Mouse (Mus musculus) limb, embryonic 14.5 days (tissue): ENCODE data around the gene Cipc. TPM values are rescaled to one million over a fixed set of nuclear protein-coding genes. Genes with fewer than 3 reads are reported as not detected.

Experiments used
- ATAC-seq: fragments of 200-750 bp; cut with Nextera tagmentation; 2 replicates; pipeline ENCODE4 v1.8.0; 2017; ENCODE audit warnings: low read depth, moderate number of reproducible peaks, moderate TSS enrichment; ENCODE audit not compliant: low FRiP score
- DNase-seq: peaks from one replicate; pipeline ENCODE4 v3.0.0-alpha.2; 2015; ENCODE audit warnings: low spot score
- H3K27ac ChIP-seq: fragments of 300-500 bp; sonication (generic); replicated peaks from 2 replicates; pipeline ENCODE4 v1.5.1; 2014; ENCODE audit warnings: low read depth, mild to moderate bottlenecking, low read length, moderate library complexity, mixed read lengths
- H3K27me3 ChIP-seq: fragments of 300-500 bp; sonication (generic); 2 replicates; pipeline ENCODE4 v1.6.1; 2014; ENCODE audit warnings: low read length, mixed read lengths; ENCODE audit not compliant: control insufficient read depth, insufficient read depth
- H3K36me3 ChIP-seq: fragments of 300-500 bp; sonication (generic); 2 replicates; pipeline ENCODE4 v1.6.1; 2014; ENCODE audit warnings: mild to moderate bottlenecking, low read length, moderate library complexity, mixed read lengths; ENCODE audit not compliant: control insufficient read depth, insufficient read depth
- H3K4me1 ChIP-seq: fragments of 300-500 bp; sonication (generic); 2 replicates; pipeline ENCODE4 v1.6.1; 2014; ENCODE audit warnings: antibody characterized with exemption, low read length, mixed read lengths; ENCODE audit not compliant: control insufficient read depth, insufficient read depth
- H3K4me2 ChIP-seq: fragments of 300-500 bp; sonication (generic); replicated peaks from 2 replicates; pipeline ENCODE4 v1.6.1; 2014; ENCODE audit warnings: low read depth, mild to moderate bottlenecking, low read length, moderate library complexity; ENCODE audit not compliant: severe bottlenecking
- H3K4me3 ChIP-seq: fragments of 300-500 bp; sonication (generic); replicated peaks from 2 replicates; pipeline ENCODE4 v1.5.1; 2014; ENCODE audit warnings: low read length
- H3K9ac ChIP-seq: fragments of 300-500 bp; sonication (generic); 2 replicates; pipeline ENCODE4 v1.6.1; 2014; ENCODE audit warnings: mild to moderate bottlenecking, low read depth, low read length, moderate library complexity; ENCODE audit not compliant: severe bottlenecking
- H3K9me3 ChIP-seq: fragments of 300-500 bp; sonication (generic); 2 replicates; pipeline ENCODE4 v1.6.1; 2016; ENCODE audit warnings: low read length; ENCODE audit not compliant: control insufficient read depth
- POLR2A ChIP-seq: fragments of 200-500 bp; IDR thresholded peaks from 2 replicates; pipeline ENCODE4 v1.8.0; 2012; ENCODE audit warnings: inconsistent platforms, mild to moderate bottlenecking, moderate library complexity, borderline replicate concordance; ENCODE audit not compliant: insufficient read depth, insufficient read length; ENCODE audit errors: extremely low read depth
- WGBS: fragments of 180-500 bp; shearing (Covaris S2); extraction: QIAGEN DNeasy Blood & Tissue Kit; methylation state at CpG from one replicate; pipeline ENCODE4 v1.1.7; 2014; 5-methylcytosine and 5-hydroxymethylcytosine counted together
- polyA plus RNA-seq, 2 experiments: library from polyadenylated mRNA; depleted of rRNA in 1 of 2; stranded (reverse) in 1 of 2; unstranded in 1 of 2; fragments of >200 nt; fragmentation: Nextera tagmentation in 1 of 2; extraction: Ambion mirVana in 1 of 2; gene quantifications; 2 replicates each; pipeline versions ENCODE4 v1.2.1 to v1.2.3; 2012 to 2014

Cipc gene
- polyA plus RNA-seq, 2 experiments, result 20.0 to 31.3 TPM

DNA sequence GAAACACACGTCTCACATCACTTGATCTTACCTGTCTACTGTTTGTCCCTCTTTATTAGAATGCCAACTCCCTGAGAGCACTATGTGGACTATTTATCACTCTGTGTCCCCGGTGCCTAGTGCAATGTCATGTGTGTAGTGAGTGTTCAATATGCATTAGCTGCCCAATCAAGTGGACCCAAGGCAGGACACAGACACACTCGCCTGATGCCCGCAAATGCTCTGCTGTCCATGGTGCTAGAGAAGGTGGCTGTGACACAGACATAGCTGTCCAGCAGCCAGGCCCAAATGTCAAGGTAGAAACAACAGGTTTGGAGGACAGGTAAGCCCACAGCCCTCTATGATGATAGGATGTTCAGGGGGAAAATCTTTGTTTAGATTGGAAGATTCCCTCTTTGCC, 47.3 kb downstream of the Cipc start:
- DNase-seq (no peak), ATAC-seq (no peak)
- TF ChIP-seq POLR2A, result no peak
- Histone ChIP-seq H3K9me3 (no peaks in the 10 kb centered on the region), H3K4me1 (no peaks in the 10 kb centered on the region; the same call in 1 of the 2 replicates), H3K36me3 (no peaks in the 10 kb centered on the region), H3K9ac (no peak overlapping the region), H3K27me3 (peaks cover 21% of the 10 kb centered on the region), H3K4me3 (no peak overlapping the region), H3K4me2 (no peak overlapping the region), H3K27ac (no peak overlapping the region)
- 38% methylated on average over 4 of the region's 4 CpGs for WGBS

DNA sequence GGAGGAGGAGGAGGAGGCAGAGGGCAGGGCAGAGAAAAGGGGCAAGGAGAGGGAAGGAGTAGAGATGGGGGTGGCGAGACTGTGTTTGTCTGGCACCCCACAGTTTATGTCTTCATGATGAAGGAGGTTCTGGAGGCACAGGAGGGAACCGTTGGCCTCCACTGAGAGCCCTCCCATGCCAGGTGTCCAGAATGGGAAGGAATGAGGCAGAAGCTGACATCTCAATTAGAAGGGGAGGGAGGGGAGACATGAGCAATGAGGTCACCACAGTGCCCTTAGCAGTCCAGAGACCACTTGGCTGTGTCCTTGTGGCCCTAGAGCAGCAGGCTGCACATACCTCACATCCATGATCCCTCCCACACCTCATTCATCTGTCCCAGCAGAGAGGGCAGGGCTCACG, 47.9 kb downstream of the Cipc start:
- Histone ChIP-seq H3K4me1 (no peaks in the 10 kb centered on the region; the same call in 1 of the 2 replicates), H3K27ac (no peak overlapping the region), H3K27me3 (peaks cover 15% of the 10 kb centered on the region), H3K4me3 (no peak overlapping the region), H3K9ac (no peak overlapping the region), H3K9me3 (no peaks in the 10 kb centered on the region), H3K36me3 (no peaks in the 10 kb centered on the region), H3K4me2 (no peak overlapping the region)
- ATAC-seq (no peak), DNase-seq (no peak)
- no peak for TF ChIP-seq POLR2A
- 59% methylated on average over 3 of the region's 3 CpGs for WGBS

DNA sequence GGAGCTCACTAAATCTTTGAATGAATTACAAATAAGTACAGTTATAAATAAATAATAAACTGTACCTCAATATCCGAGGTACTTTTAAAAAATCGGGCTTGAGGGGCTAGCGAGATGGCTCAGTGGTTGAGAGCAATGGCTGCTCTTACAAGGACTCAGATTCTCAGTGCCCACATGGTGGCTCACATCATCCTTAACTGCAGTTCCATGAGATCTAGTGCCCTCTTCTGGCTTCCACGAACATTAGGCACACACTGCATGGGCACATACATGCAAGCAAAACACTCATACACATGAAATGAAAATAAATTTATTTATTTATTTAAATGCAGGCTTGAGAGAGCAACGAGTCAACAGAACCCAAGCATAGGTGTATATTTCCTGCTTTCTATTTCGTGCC, 49.1 kb downstream of the Cipc start:
- no peak for DNase-seq
- H3K4me1 ChIP-seq, result no peaks in the 10 kb centered on the region
- TF ChIP-seq POLR2A, result no peak
- H3K9ac ChIP-seq, result no peak overlapping the region
- no peak overlapping the region for H3K4me3 ChIP-seq
- H3K27ac ChIP-seq, result no peak overlapping the region
- H3K36me3 ChIP-seq, result no peaks in the 10 kb centered on the region
- H3K27me3 ChIP-seq, result peaks cover 3% of the 10 kb centered on the region
- 69% methylated on average over 6 of the region's 6 CpGs for WGBS
- no peaks in the 10 kb centered on the region for H3K9me3 ChIP-seq
- no peak overlapping the region for H3K4me2 ChIP-seq
- no peak for ATAC-seq

DNA sequence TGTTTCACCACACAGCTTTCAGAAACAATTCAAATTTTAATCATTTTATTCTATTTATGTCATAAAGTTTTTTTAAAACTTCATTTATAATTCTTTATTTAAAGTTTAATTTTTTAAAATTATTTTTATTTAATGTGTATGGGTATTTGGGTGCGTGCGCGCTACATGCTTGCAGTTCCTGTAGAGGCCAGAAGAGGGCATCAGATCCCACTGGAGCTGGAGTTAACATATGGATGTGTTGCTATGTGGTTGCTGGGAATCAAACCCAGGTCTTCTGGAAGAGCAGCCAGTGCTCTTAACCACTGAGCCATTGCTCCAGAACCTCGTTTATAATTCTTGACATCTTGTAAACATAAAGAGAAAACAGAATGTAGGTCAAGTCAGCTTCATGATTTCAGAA, 51.9 kb downstream of the Cipc start:
- Histone ChIP-seq H3K27me3 (no peaks in the 10 kb centered on the region), H3K36me3 (no peaks in the 10 kb centered on the region), H3K4me2 (no peak overlapping the region), H3K9me3 (no peaks in the 10 kb centered on the region), H3K4me1 (no peaks in the 10 kb centered on the region), H3K4me3 (no peak overlapping the region), H3K27ac (no peak overlapping the region), H3K9ac (no peak overlapping the region)
- 86% methylated on average over 4 of the region's 4 CpGs for WGBS
- no peak for TF ChIP-seq POLR2A
- no peak for DNase-seq
- ATAC-seq, result no peak

DNA sequence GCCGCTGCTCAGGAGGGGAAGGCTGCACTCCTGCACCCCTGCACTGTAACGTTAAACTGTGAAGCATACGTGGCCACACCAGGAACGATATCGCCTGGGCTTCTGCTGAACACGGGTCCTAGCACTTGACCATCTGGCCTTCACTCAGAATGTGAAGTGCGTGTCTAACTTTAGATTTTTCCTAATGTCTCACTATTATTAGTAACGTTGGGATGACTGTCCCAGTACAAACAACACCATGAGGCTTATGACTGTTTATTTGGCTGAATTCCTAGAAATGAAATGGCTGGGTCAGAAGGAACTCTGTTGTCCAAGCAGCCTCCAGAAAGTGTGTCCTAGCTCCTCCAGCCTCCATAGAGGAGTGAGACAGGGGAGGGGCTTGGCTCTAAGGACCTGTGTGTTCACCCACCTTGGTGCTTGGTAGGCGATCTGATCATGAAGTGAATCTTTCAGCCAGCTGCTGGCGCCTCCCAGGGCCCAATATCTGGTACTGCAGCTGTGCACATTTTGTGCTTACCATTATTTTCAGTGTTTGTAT, 52.5 kb downstream of the Cipc start:
- no peaks in the 10 kb centered on the region for H3K9me3 ChIP-seq
- H3K4me1 ChIP-seq, result no peaks in the 10 kb centered on the region
- no peak for TF ChIP-seq POLR2A
- DNase-seq (no peak), ATAC-seq (no peak)
- no peak overlapping the region for H3K4me3 ChIP-seq
- 71% methylated on average over 10 of the region's 10 CpGs for WGBS
- H3K27ac ChIP-seq, result no peak overlapping the region
- no peaks in the 10 kb centered on the region for H3K36me3 ChIP-seq
- no peaks in the 10 kb centered on the region for H3K27me3 ChIP-seq
- H3K4me2 ChIP-seq, result no peak overlapping the region
- H3K9ac ChIP-seq, result no peak overlapping the region
